Mouse (Mus musculus) stomach, postnatal 0 days (tissue): Measurements from ENCODE around the gene Timmdc1. TPM values are rescaled to one million over a fixed set of nuclear protein-coding genes. Genes with fewer than 3 reads are reported as not detected.

ENCODE experiments used
- ATAC-seq: fragments of 200-750 bp; cut with Nextera tagmentation; 2 replicates; pipeline ENCODE4 v1.8.0; 2017; ENCODE audit not compliant: low FRiP score, low TSS enrichment
- DNase-seq: peaks from one replicate; pipeline ENCODE4 v3.0.0-alpha.2; 2016; ENCODE audit warnings: low spot score
- H3K27ac ChIP-seq: fragments of 300-500 bp; sonication (generic); replicated peaks from 2 replicates; pipeline ENCODE4 v1.5.1; 2014; ENCODE audit warnings: mild to moderate bottlenecking, control low read depth
- H3K27me3 ChIP-seq: fragments of 300-500 bp; sonication (generic); 2 replicates; pipeline ENCODE4 v1.6.1; 2014; ENCODE audit warnings: low read length; ENCODE audit not compliant: control insufficient read depth, insufficient read depth
- H3K36me3 ChIP-seq: fragments of 300-500 bp; sonication (generic); 2 replicates; pipeline ENCODE4 v1.6.1; 2014; ENCODE audit warnings: low read length, mixed read lengths; ENCODE audit not compliant: control insufficient read depth, insufficient read depth
- H3K4me1 ChIP-seq: fragments of 300-500 bp; sonication (generic); replicated peaks from 2 replicates; pipeline ENCODE4 v1.6.1; 2014; ENCODE audit warnings: antibody characterized with exemption; ENCODE audit not compliant: control insufficient read depth, insufficient read depth
- H3K4me2 ChIP-seq: fragments of 300-500 bp; sonication (generic); replicated peaks from 2 replicates; pipeline ENCODE4 v1.6.1; 2014; ENCODE audit warnings: low read depth, mild to moderate bottlenecking, control low read depth, moderate library complexity
- H3K4me3 ChIP-seq: fragments of 300-500 bp; sonication (generic); 2 replicates; pipeline ENCODE4 v1.5.1; 2014; ENCODE audit warnings: low read depth, low read length, control low read depth
- H3K9ac ChIP-seq: fragments of 300-500 bp; sonication (generic); 2 replicates; pipeline ENCODE4 v1.6.1; 2014; ENCODE audit warnings: mild to moderate bottlenecking, low read length, control low read depth, mixed read lengths
- H3K9me3 ChIP-seq: fragments of 300-500 bp; sonication (generic); 2 replicates; pipeline ENCODE4 v1.6.1; 2016; ENCODE audit warnings: low read length; ENCODE audit not compliant: control insufficient read depth
- CTCF ChIP-seq: IDR thresholded peaks from 2 replicates; pipeline ENCODE4 v1.5.1; 2016; ENCODE audit warnings: antibody characterized with exemption, low read depth, mild to moderate bottlenecking, moderate library complexity
- EP300 ChIP-seq: optimal IDR thresholded peaks from 2 replicates; pipeline ENCODE3; 2016; ENCODE audit warnings: antibody characterized with exemption
- WGBS: fragments of 180-500 bp; shearing (Covaris S2); extraction: QIAGEN DNeasy Blood & Tissue Kit; methylation state at CpG from one replicate; pipeline ENCODE4 v1.1.7; 2014; 5-methylcytosine and 5-hydroxymethylcytosine counted together
- polyA plus RNA-seq: library from polyadenylated mRNA; unstranded; fragments of >200 nt; fragmentation: Nextera tagmentation; extraction: Ambion mirVana; gene quantifications from 2 replicates; pipeline ENCODE4 v1.2.1, GENCODE M21; 2015

Timmdc1 gene
- polyA plus RNA-seq, 1 experiment from 2014 or later, result 15.5 TPM

DNA sequence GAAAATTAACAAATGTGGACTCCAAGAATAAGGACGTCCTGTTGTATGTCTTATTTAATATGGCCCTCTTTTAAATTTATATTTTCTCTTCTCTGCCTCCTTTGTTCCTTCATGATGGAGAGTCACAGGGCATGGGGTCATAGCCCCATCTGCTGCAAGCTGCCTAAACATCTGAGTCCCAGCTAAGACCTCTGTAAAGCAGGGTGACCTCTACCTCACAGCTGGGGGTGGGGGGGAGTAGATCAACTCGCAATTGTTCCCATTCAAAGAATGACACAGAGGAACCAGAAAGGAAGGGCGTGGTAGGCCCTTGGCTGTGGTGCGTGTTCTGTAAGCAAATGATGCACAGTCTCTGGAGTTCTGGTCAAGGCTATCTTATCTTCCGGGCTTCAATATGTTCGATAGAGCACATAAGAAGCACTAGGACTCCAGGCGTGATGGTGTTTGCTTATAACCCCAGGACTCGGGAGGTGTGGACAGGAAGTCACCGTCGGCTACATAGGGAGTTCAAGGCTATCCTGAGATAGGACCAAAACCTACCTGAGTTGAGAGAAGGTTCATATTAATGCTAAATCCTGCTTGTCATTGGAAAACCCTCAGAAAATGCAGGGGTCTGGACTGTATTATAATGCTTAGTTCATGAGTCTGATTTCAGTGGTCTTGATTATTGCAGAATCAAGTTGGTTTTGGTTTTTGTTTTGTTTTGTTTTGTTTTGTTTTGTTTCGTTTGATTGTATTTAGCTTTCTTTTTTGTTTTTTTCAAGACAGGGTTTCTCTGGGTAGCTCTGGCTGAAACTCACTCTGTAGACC lies 50.6 kb downstream of the Timmdc1 start:
- no peak for TF ChIP-seq CTCF
- TF ChIP-seq EP300, result no peak
- Histone ChIP-seq H3K4me2 (no peak overlapping the region), H3K9ac (no peak overlapping the region), H3K27me3 (no peaks in the 10 kb centered on the region), H3K9me3 (no peaks in the 10 kb centered on the region), H3K4me1 (no peaks in the 10 kb centered on the region), H3K27ac (no peak overlapping the region), H3K36me3 (no peaks in the 10 kb centered on the region), H3K4me3 (no peak overlapping the region)
- WGBS, result 68% methylated on average over 11 of the region's 11 CpGs
- DNase-seq, result no peak
- ATAC-seq, result no peak

DNA sequence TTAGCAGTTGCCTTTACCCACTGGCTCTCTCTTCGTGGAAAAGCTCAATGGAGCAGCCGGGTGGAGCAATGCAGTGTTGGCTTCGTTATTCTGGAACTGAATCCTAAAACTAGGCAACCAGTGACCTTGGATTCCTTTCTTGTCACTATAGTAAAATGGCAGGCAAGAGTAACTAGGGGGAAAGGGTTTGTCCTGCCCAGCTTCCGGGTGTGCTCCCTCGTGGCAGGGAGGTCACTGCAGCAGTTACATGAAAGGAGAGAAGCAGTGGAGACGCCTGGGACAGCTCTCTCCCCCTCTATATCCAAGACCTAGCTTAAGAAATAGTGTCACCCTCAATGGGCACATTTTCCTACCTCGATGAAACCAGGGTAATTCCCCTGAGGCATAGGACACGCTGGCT lies 53.0 kb downstream of the Timmdc1 start:
- Histone ChIP-seq H3K9me3 (no peaks in the 10 kb centered on the region), H3K4me1 (no peaks in the 10 kb centered on the region), H3K27ac (no peak overlapping the region), H3K9ac (no peak overlapping the region), H3K27me3 (no peaks in the 10 kb centered on the region), H3K36me3 (no peaks in the 10 kb centered on the region), H3K4me3 (no peak overlapping the region), H3K4me2 (no peak overlapping the region)
- TF ChIP-seq CTCF, result no peak
- TF ChIP-seq EP300, result no peak
- ATAC-seq (no peak), DNase-seq (no peak)
- 75% methylated on average over 8 of the region's 8 CpGs for WGBS

DNA sequence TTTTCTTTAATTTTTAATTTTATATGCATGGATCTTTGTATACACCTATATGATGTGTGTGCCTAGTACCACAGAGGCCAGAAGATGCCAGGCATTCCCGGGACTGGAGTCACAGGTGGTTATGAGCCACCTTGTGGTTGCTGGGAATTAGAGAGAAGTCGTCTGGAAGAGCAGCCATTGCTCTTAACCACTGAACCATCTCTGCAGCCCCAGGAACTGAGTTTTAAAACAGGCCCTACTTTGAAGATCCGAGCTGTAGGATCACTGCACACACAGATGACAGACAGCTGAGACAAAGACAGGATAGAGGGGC lies 53.8 kb downstream of the Timmdc1 start:
- H3K4me1 ChIP-seq, result no peaks in the 10 kb centered on the region
- WGBS, result 38% methylated on average over 3 of the region's 3 CpGs
- TF ChIP-seq CTCF (peak; percentile 57), EP300 (no peak)
- H3K36me3 ChIP-seq, result no peaks in the 10 kb centered on the region
- H3K27me3 ChIP-seq, result no peaks in the 10 kb centered on the region
- H3K4me3 ChIP-seq, result no peak overlapping the region
- no peak overlapping the region for H3K27ac ChIP-seq
- DNase-seq, result no peak
- H3K9ac ChIP-seq, result no peak overlapping the region
- H3K4me2 ChIP-seq, result no peak overlapping the region
- ATAC-seq, result no peak
- no peaks in the 10 kb centered on the region for H3K9me3 ChIP-seq

DNA sequence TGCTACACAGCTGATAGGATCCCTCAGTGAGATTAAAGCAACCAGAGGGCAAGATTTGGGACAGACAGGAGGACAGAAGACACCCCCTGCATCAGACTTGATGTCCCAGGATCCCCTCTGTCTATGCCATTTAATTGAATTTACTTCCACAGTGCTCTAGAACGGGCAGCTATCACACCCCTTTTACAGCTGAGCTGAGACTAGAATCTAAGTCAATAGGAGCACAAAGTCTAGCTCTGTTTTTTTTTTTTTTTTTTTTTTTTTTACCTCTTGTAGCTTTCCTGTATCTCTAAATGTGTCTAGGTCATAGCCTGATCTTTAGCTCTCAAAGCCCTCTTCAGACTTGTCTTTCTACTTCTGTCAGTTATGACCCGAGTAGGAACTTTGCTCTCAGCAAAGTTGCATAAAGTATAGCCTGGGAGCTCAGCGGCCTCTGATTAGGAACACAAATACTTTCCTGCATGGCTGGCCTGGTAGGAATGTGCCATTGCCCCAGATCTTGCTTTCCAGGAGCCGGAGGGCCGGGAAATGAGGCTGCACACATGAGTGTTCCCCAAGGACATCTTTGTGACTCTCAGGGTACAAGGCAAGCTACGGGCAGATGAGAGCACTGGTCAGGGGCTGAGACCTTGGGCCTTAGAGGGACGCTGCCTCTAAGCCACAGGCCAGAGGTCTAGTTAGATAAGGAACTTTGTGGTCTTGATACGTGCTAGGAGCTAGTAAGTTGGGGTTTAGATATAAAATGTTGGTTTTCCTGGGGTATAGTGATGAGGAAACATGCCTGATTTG lies 54.4 kb downstream of the Timmdc1 start:
- Histone ChIP-seq H3K9ac (no peak overlapping the region), H3K27me3 (no peaks in the 10 kb centered on the region), H3K4me3 (no peak overlapping the region), H3K9me3 (no peaks in the 10 kb centered on the region), H3K4me2 (no peak overlapping the region), H3K36me3 (no peaks in the 10 kb centered on the region), H3K4me1 (no peaks in the 10 kb centered on the region), H3K27ac (no peak overlapping the region)
- DNase-seq (peak; percentile 35), ATAC-seq (no peak)
- TF ChIP-seq CTCF (no peak), EP300 (no peak)
- WGBS, result 60% methylated on average over 8 of the region's 8 CpGs

DNA sequence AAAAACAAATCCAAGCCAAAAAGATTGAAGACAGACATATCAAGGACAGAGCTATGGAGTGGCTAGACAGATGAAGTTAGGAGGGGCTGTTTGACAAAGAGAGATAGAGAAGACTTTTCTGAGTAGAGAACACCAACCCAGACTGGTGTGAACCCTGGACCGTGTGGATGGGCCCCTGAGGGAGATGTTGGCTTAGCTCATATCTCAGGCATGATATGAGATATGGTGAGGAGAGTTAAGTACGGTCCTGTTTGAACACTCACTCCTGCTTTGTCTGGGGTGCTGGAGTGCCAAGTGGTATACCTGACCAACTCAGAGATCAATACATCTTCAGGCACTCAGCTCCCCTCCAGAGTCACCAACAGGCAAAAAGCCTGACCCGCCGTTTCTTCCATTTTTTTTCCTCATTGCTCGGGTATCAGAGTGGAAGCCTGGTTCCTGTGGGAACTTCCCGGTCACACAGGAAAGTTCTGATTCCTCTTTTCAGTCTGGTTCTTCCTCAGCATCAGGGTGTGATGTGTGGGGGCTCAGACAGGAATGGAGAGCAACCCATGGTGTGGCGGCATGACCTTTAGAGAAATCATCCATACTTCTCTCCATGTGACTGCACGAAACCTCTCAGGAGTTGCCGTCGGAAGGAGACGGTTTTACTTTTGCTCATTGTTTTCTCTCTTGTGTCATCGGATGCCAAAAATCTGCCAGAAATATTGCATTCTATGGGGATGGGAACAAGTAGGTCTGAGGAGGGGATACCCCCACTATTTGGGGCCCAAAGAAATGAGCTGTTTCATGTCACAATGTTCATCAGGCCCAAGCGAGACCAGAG lies 55.2 kb downstream of the Timmdc1 start:
- Histone ChIP-seq H3K9me3 (no peaks in the 10 kb centered on the region), H3K9ac (no peak overlapping the region), H3K4me1 (no peaks in the 10 kb centered on the region), H3K4me3 (no peak overlapping the region), H3K27ac (no peak overlapping the region), H3K4me2 (no peak overlapping the region), H3K27me3 (no peaks in the 10 kb centered on the region), H3K36me3 (no peaks in the 10 kb centered on the region)
- ATAC-seq, result no peak
- TF ChIP-seq CTCF, result no peak
- TF ChIP-seq EP300, result no peak
- no peak for DNase-seq
- 78% methylated on average over 13 of the region's 13 CpGs for whole genome bisulfite sequencing
